Mouse (Mus musculus): ENCODE data around the gene Crocc2.

Crocc2 gene

GRCm38 (mm10) chr1:93168295-93168775, at the start of gene Crocc2:
Gene Crocc2 (plus strand): TSS chr1:93168725.
- no peak for DNase-seq (ENCODE audit: low read depth)

GRCm38 (mm10) chr1:93118816-93119215, 49.7 kb upstream of the Crocc2 start:
- DNase-seq (ENCODE audit: low read depth) = no peak

GRCm38 (mm10) chr1:93123179-93123854, 45.2 kb upstream of the Crocc2 start:
- DNase-seq (ENCODE audit: low read depth) = no peak

GRCm38 (mm10) chr1:93124066-93124465, 44.5 kb upstream of the Crocc2 start:
- peak; percentile 4 for DNase-seq (ENCODE audit: low read depth)

GRCm38 (mm10) chr1:93125256-93125655, 43.3 kb upstream of the Crocc2 start:
- DNase-seq (ENCODE audit: low read depth) = peak; percentile 78

GRCm38 (mm10) chr1:93128209-93128608, 40.3 kb upstream of the Crocc2 start:
- no peak for DNase-seq (ENCODE audit: low read depth)

GRCm38 (mm10) chr1:93128710-93129349, 39.7 kb upstream of the Crocc2 start:
- peak; percentile 26 for DNase-seq (ENCODE audit: low read depth)

- DNase-seq (ENCODE audit: low read depth) = no peak
These were observed 38.1 kb upstream of the Crocc2 start for GRCm38 (mm10) chr1:93130242-93130983.

GRCm38 (mm10) chr1:93132676-93133075, 35.8 kb upstream of the Crocc2 start:
- no peak for DNase-seq (ENCODE audit: low read depth)

GRCm38 (mm10) chr1:93135036-93135526, 33.4 kb upstream of the Crocc2 start, which contains the start of gene Agxt:
Gene Agxt (plus strand): TSS chr1:93135240.
- DNase-seq (ENCODE audit: low read depth) = no peak

- DNase-seq (ENCODE audit: low read depth) = no peak
These were observed 30.0 kb upstream of the Crocc2 start for GRCm38 (mm10) chr1:93138534-93138933.

GRCm38 (mm10) chr1:93139713-93140112, 28.8 kb upstream of the Crocc2 start:
- DNase-seq (ENCODE audit: low read depth) = no peak

- no peak for DNase-seq (ENCODE audit: low read depth)
These were observed 25.7 kb upstream of the Crocc2 start for GRCm38 (mm10) chr1:93142871-93143270.

GRCm38 (mm10) chr1:93144176-93144575, 24.3 kb upstream of the Crocc2 start:
- no peak for DNase-seq (ENCODE audit: low read depth)

GRCm38 (mm10) chr1:93150907-93151661, 17.4 kb upstream of the Crocc2 start:
- DNase-seq (ENCODE audit: low read depth) = no peak

- DNase-seq (ENCODE audit: low read depth) = no peak
These were observed 11.0 kb upstream of the Crocc2 start for GRCm38 (mm10) chr1:93157566-93157965.

GRCm38 (mm10) chr1:93158916-93159315, 9.6 kb upstream of the Crocc2 start:
- DNase-seq (ENCODE audit: low read depth) = no peak

GRCm38 (mm10) chr1:93159566-93160500, 8.7 kb upstream of the Crocc2 start:
- DNase-seq (ENCODE audit: low read depth) = no peak

GRCm38 (mm10) chr1:93160501-93161133, 7.9 kb upstream of the Crocc2 start, which contains the start of gene 2310007B03Rik:
Gene 2310007B03Rik (minus strand): TSS chr1:93160948.
- no peak for DNase-seq (ENCODE audit: low read depth)

GRCm38 (mm10) chr1:93161350-93161749, 7.2 kb upstream of the Crocc2 start:
- no peak for DNase-seq (ENCODE audit: low read depth)
